Mouse (Mus musculus) cortical plate, adult 2 months (tissue): Measurements from ENCODE around the gene Gm21985.

ENCODE experiments used
- CTCF ChIP-seq: fragments of 200-500 bp; IDR thresholded peaks from 2 replicates; pipeline ENCODE4 v1.5.1; 2011; ENCODE audit warnings: mild to moderate bottlenecking, control low read depth, low read length; ENCODE audit not compliant: insufficient read depth; ENCODE audit errors: extremely low read depth
- POLR2A ChIP-seq: fragments of 200-500 bp; IDR thresholded peaks from 2 replicates; pipeline ENCODE4 v1.6.1; 2011; ENCODE audit warnings: mild to moderate bottlenecking, low read length, control low read depth; ENCODE audit not compliant: insufficient read depth; ENCODE audit errors: extremely low read depth

GRCm38 (mm10) chr2:112392689-112393088 is 126.6 kb downstream of the Gm21985 start:
- TF ChIP-seq CTCF, result no peak
- no peak for TF ChIP-seq POLR2A
